Mouse (Mus musculus) kidney, adult 11 months (tissue): ENCODE results near the gene Dstyk.

Experiments used
- DNase-seq: peaks from one replicate; pipeline ENCODE4 v3.0.0; 2022

Dstyk gene

GRCm38 (mm10) chr1:132388813-132389803 is 28.2 kb upstream of the Dstyk start:
- no peak for DNase-seq

- peak; percentile 66 for DNase-seq
These were observed 27.3 kb upstream of the Dstyk start for GRCm38 (mm10) chr1:132389886-132390585.

DNA sequence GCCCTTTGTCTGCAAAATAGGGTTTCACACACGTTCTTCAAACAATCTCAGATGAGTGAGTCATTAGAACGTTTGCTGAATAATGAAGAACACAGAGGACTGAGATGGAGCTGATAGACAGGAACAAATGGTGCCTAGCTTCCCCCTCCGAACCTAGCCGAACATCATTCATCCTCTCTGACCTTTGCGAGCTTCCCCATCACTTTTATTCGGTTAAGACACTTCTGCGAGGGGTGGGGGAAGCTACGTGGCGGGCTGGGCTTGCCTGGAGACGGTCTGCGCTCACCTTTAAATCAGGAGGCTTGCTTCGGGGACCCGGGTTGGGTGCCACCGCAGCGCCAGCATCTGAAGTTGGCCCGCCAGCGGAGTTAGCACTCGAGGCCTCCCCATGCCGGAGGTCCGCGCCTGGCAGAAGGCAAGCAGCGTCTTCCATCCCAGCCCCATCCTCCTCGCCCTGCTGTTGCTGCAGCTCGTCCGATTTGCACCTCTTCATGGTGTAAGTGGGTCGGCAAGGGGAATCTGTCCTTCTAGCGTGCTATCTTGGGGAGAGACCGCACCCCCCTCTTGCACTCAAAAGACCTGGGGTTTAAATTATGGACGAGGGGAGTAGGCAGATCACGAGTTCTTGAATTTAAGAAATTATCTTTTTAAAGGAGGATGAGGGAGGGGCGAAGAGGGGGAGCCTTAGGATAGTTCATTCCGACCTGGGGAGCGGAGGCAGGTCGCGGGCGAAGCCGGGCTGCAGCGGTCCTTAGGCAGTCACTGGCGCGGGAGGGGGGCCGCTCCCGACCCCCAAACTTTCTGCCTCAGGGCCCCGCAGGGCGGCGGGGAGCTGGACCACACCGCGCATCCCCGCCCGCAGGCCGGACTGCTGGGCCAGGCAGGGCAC is 26.4 kb upstream of the Dstyk start, which contains the start of gene Tmcc2:
Gene Tmcc2 (minus strand): TSS at position 591 of the 889 bp plus-strand sequence.
- DNase-seq: no peak

DNA sequence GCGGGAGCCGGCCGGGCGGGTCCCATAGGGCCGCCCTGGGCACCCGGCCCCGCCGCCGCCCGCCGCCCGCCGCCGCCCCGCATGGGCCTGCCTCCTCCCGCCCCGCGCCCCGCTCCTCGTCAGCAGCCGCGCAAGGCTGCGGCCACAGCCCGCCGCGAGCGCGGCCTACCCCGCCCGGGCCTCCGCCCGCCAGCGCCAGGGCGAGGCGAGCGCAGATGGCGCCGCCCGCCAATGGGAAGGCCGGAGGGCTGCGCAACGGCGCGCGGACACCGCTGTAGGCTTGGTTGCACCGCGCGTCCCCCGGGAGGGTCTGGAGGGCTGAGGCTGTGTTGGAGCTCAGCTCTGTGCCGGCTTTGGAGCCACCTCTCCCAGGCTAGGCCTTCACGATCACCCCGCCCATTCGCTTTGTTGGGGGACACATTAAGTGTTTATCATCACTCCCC is 25.8 kb upstream of the Dstyk start:
- DNase-seq: peak; percentile 39

- DNase-seq: no peak
These were observed 24.5 kb upstream of the Dstyk start for GRCm38 (mm10) chr1:132392872-132393271.

DNA sequence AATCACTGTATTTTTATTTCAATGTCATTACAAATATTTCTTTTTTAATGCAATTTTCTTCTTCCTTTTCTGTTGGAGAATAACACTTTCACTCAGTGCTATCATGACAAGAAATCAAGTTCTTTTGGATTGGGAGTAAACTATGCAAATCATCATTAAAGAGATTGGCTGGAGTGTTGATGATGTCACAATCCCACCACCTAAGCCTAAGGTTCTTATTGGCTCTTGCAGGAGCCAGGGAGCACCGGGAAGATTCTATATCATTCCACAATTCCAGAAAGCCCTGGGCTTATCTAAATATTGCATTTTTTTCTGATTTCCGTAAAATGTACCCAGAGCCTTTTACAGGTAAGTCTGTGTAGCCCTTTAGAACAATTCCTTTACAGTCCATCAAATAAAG is 20.6 kb upstream of the Dstyk start:
- DNase-seq: no peak

- no peak for DNase-seq
These were observed 16.8 kb upstream of the Dstyk start for GRCm38 (mm10) chr1:132400538-132400937.

DNA sequence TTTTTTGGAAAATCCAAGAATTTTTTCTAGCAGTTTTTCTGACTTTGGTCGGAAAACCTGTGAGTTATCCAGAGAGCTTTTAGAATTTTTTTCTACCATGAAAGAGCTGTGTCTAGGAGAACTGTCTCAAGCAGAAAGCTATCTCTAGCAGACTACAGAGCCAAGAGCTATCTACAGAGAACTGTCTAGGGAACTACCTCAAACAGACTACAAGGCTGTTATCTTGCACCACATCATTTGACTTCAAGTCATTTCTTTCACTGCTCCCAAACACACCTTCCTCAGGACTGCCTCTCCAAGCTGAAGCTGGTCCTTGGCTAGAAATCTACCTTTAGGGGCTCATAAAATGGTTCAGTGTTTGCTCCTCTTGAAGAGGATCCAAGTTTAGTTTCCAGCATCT is 15.5 kb upstream of the Dstyk start:
- no peak for DNase-seq

- no peak for DNase-seq
These were observed 6.7 kb upstream of the Dstyk start for GRCm38 (mm10) chr1:132410657-132411056.

DNA sequence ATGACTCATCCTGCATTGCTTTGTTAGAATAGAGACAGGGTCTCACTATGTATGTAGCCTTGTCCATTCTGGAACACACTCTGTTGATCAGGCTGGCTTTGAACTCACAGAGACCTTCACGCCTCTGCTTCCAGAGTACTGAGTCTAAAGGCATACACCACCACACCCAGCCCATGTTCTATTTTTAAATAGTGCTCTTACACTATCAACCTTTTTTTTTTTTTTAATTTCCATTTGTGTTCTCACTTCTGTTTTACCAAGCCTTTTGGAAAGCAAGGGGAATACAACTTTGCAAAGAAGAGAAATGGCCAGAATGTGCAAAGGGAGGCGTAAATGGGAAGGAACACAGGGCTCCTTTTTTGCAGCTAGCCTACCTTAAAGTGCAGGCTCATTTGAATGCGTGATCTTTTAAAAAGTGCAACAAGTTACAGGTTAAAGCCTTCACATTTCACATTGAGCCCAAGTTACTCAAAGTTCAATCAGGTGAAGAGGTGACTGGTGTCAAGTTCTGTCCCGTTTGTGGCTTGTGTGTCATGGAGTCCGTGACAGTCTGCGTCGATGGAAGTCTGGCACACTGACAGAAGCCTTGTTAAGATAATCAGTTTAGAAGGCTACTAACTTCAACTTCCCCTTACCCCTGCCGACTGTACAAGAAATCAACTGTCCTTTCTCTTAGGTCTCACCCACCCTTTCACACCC is 962 bp upstream of the Dstyk start:
- DNase-seq: peak; percentile 29

- DNase-seq: no peak
These were observed 438 bp upstream of the Dstyk start for GRCm38 (mm10) chr1:132416943-132417290.

- DNase-seq: no peak
These were observed 2.9 kb downstream of the Dstyk start for GRCm38 (mm10) chr1:132420206-132420605.

GRCm38 (mm10) chr1:132420662-132421061 is 3.3 kb downstream of the Dstyk start:
- DNase-seq: no peak

DNA sequence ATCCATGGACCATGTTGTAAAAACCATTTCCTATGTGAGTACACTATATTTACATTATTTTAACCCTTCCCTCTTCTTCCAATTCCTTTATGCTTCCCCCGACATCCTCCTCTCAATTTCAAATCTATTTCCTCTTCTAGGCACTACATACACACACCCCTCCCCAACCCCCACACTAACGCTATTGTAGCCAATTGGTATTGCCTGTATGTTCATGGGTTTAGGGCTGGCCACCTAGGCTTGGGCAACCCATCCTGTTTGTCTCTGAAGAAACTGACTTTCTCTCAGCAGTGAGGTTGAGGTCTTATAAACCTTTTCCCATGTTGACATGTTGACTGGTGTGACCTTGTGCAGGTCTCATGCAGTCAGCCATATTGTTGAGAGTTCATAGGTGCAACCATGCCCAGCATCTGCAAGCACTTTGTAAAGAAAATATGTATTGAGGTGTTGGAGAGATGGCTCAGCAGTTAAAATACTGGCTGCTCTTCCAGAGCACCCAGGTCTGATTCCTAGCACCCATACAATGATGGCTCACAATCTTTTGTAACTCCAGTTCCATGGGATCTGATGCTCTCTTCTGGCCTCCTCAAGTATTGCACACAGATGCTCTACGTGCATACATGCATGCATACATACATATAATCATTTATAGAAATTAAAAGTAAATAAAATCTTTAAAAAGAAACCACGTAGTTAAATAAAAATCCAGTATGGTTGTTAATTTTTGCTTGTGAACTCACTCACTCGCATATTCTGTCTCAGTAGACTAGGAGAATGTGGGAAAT is 5.7 kb downstream of the Dstyk start:
- no peak for DNase-seq

GRCm38 (mm10) chr1:132425600-132425999 is 8.2 kb downstream of the Dstyk start:
- DNase-seq: no peak

DNA sequence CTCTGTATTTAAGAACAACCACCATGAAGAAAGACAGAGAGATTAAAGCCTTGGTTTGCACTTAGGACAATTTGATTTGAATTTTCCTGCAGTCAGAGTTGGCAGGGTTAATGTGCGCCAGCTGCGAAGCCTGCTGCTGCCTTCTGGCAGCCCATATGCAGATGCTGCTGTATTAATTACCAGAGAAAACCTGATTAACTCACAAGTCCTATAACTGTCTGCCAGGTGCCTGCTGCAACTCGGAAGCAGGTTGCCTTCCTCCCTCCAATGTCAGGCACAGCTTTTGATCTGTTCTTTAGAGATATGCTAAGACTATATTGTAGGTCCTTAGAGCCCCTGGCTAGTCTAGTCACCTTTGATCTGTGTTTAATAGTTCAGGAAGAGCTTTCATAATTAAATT is 13.5 kb downstream of the Dstyk start:
- no peak for DNase-seq

GRCm38 (mm10) chr1:132431716-132432115 is 14.4 kb downstream of the Dstyk start:
- DNase-seq: peak; percentile 52

GRCm38 (mm10) chr1:132433349-132433748 is 16.0 kb downstream of the Dstyk start:
- DNase-seq: no peak

DNA sequence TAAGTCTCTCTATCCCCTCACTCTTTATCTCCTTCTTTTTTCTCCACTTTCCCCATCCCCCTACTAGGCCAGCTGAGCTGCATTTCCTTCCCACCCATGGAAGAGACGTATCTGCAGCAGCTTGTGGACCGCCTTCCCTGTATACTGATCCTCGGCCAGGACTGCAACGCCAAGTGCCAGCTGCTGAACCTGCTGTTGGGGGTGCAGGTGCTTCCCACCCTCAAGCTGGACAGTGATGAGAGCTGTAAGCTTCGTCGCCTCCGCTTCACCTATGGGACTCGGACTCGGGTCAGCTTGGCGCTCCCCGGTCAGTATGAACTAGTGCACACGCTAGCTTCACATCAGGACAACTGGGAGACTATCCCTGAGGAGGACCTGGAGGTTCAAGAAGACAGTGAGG is 16.7 kb downstream of the Dstyk start:
- no peak for DNase-seq

DNA sequence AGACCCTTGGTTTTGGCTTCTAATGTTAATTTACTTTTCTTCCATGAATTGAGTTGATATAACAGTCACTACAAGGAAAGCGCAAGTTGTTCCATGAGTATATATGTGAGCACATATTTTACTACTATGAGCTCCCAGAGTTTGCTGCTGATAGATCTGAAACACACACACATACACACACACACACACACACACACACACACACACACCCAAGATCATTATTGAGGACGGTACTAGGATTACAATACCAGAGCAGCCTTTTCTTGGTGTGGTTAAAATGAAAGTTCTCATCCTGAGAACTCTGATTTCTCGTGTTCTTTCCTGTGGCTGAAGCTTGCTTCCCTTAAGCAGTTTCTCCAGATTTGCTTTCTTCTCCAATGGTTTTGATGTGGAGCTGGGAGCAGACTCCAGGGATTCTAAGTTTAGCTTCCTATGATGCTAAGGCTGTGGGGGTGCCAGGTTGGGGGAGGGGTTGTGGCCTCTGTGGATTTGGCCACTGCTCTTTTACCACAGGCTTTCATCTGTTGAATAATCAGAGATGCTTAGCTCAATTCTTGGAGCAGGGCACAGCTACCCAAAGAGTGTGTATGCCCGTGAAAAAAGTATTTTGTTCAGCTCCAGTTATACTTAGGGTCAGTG is 19.1 kb downstream of the Dstyk start:
- DNase-seq: no peak

- DNase-seq: no peak
These were observed 19.6 kb downstream of the Dstyk start for GRCm38 (mm10) chr1:132436960-132437359.
